Mouse (Mus musculus) urinary bladder, postnatal 25 days (tissue): ENCODE data around the gene A830005F24Rik.
A peak's percentile ranks its signal among the peaks of the same experiment; 100 is the strongest.

Source experiments
- DNase-seq: peaks from one replicate; pipeline ENCODE4 v3.0.0; 2022; ENCODE audit warnings: low spot score

A830005F24Rik gene

DNA sequence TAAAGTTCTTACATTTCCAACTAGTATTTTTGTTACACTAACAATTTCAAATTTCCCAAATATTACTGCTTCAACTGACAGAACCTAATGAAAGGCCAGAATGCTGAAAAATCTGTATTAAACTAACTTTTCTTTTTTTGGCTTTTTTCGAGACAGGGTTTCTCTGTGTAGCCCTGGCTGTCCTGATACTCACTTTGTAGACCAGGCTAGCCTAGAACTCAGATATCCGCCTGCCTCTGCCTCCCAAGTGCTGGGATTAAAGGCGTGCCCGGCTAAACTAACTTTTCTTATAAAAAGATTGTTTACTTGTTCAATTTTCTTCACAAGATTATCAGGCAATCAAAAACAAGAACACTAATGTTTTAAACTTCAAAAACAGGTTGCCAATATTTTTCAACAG lies 31.5 kb downstream of the A830005F24Rik start:
- no peak for DNase-seq

DNA sequence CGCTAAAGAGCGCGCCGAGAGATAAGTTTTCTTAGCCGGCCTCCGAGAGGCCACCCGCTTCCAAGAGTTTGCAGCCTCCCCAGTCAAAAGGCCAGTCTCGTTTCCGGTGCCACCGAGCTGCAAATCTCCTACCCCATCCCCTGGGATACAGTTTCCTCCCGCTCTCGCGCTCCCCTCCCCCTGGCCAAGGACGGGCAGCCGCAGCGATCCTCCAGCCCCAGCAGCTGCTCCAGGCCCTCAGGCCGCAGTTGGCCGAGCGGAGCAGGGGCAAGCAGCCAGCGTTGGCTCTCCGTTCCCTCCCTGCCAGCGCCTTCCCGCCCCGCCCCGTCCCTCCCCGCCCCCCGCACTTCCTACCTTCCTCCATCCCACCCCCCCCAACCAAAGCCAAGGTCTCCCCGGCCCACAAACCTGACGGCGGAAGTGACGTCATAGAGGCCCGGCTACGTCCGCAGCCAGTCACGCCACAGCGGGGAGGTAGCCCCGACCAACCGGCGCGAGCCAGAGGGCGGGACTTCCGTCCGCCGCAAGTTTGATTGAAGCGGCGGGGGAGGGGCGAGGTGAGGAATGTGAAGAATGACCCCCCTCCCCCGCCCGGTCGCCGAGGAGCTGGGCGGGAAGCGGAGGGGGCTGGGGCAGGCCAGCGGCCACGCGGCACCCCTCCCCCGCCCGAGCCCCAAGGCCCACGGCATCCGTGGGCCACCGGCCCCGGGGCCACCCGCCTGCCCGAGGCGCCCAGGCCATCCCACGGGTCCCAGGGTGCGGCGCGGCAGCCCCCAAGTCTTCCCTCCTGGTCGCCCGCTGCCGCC lies 32.3 kb downstream of the A830005F24Rik start:
- DNase-seq = peak; percentile 93

DNA sequence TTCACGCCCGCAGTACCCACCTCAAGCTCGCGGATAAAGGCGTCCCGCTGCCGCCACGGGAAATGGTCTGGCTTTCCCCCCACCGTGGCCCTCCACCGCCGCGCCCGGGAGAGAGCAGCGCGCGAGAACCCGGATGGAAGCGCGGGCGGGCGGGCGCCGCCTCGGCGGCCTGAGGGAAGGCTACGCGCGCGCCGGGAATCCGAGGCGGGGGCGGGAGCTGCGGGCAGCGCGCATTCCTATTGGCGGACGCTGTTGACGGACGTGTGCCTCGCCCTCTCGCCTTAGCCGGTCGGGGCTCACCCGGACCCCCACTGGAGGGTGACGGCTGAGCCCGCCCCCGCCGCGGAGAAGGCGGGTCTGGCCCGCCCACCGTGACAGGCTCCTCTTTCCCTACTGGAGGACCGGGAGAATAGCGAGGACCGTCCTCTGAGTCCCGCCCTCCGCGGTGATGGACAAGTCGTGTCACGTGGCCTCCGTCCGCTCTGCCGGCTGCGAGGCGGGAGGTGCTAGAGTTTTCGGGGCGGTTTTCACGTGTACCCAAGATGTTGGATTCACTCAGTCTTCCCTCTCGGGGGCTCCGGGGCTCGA lies 33.1 kb downstream of the A830005F24Rik start:
- peak; percentile 98 for DNase-seq

DNA sequence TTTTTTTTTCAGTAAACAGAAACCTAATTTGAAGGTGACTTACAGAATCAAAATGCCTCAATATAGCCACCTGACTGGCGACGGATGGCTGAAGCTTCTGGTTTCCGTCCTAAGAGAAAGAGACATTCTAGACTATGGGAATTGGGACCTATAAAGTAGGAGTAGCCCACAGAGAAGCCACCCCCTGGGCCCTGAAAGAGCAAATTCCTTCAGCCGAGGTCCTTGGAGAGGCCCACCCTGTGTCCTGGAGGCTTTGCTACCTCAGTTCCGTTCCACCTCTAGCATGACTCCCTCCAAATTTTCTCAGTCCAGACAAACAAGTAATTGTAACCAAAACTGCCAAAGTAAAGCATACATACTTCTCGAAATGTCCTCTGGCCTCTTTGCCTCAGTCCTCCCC lies 34.3 kb downstream of the A830005F24Rik start:
- no peak for DNase-seq

DNA sequence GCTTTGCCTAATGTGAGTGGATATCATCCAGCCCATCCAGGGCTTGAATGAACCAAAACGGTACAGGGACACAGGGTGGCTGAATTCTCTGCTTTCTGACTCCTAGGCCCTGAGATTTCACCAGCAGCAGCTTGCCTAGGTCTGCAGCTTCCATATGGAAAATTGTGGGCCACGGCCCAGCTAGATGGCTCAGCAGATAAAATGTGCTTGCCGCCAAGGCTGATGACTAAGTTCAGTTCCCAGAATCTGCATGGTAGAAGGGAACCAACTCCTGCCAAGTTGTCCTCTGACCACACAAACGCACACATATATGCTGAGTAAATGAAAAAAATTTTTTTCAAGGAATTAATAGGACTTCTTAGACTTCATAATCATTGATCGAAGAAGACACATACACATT lies 34.9 kb downstream of the A830005F24Rik start:
- no peak for DNase-seq

DNA sequence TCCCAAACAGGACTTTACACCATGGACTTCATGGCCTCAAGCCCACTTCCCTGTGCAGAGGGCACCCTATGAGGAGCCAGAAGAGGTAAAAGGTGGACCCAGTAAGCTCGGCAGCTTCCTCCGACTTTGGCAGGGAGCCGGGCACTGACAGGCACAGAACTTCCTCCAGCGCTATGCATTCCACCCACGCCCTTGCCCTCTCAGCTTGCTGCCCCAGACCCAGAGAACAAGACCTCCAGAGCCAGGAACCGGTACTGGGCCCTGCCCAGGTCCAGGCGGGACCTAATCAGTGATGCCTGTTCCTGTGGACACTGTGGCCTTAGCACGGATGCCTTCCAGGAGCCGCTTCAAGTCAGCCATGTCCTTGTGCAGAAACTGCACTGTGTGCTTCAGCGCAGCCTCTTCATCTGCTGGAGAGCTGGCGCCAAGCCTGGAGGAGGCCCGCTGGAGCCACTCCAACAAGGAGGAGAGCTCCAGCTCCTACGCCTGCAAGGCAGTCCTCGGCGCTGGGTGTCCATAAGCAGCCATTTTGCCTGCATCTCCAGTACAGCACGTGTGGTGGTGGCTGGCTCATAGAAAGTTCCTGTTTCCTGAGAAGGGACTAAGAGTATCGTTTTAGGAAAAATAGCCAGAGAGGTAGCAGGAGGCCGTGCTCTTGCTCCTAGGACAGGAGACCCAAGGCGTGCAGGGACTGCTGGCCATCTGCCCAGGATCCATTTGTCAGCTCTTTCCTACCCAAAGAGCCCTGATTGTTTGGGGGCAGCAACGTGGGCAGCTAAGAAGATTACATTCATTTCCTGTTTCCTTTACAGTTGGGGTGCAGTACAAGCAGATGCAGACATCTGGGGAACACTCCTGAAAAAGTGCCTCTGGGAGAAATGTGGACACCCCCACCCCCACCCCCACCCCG lies 39.1 kb downstream of the A830005F24Rik start:
- DNase-seq = peak; percentile 79

DNA sequence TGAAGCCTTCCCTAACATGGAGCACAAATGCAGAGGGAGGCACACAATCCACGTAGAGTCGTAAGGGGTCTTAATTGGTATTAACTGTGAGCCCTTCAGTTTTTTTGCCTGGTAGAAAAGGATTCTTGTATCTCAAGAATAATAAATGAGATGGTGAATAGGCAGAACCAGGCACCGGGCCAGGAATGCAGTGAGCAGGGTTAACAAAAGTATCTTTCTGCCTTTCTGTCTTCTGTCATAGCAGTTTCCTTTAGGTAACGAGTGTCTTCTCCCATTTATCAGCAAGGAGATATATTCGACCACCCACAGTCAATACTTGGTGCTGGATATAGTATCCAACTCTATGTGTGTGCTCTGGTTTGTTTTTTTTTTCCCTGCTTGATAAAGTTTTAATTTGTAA lies 40.1 kb downstream of the A830005F24Rik start:
- no peak for DNase-seq

DNA sequence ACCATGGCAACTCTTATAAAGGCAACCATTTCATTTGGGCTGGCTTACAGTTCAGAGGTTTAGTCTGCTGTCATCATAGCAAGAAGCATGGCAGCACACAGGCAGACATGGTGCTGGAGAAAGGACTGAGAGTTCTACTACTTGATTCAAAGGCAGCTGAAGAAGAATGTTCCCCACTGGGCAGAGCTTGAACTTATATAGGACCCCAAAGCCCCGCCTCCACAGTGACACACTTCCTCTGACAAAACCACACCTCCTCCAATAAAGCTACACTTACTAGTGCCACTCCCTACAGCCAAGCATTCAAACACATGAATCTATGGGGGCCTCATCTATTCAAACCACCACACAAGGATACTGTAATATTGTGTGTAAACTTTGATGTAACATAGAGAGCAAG lies 41.2 kb downstream of the A830005F24Rik start:
- DNase-seq = no peak

DNA sequence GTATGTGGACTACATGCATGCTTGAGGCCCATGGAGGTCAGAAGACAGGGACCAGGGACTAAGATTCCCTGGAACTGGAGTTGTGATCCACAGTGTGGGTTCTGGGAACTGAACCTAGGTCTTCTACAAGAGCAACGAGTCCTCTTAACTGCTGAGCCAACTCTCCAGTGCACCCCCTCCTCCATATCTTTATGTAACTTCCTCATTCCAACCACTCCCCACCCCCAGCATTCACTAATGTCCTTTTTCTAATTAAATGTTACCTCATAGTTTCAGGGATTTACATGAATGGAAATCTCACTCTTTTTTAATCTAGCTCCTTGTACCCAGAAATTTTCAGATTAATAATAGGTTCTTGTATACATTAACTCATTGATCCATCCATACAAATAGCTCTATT lies 42.6 kb downstream of the A830005F24Rik start:
- no peak for DNase-seq

DNA sequence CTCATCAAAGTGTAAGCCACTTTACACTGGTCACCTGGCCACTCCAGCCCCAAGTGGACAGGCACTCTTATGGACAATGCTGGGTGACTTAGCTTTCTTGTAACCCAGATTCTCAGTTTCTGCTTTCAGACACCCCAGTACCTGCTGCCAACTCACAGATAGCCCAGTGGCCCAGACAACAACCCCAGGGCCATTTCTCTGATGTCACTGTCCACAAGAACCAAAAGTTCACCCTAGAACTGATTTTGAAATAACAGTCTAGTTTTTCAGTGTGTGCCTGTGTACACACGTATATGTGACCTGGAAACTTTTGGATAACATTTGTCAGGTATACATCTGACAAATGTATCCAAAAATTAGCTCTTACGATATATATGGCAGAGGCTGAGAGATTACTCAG lies 48.1 kb downstream of the A830005F24Rik start:
- no peak for DNase-seq

DNA sequence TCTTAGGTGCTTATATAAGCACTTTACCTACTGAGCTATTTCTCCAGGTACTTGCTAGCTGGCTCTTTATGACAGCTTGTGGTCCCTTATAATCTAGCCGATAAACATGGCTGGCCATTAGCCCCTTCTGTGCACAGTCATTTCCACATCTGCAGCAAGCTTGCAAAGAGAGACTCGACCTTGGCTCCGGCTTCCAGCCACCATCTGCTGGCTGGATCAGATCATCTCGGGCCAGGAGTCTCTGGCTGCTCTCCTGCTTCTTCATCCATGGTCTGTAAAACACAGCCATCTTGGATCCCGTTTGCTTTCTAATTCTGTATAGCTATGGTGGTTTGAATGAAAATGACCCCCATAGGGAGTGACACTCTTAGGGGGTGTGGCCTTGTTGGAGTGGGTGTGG lies 49.0 kb downstream of the A830005F24Rik start:
- DNase-seq = no peak
